Mouse (Mus musculus) frontal cortex, adult 2 months (tissue): Measurements from ENCODE around the gene Cutc. TPM values are rescaled to one million over a fixed set of nuclear protein-coding genes. Genes with fewer than 3 reads are reported as not detected.

Experiments used
- DNase-seq, 2 experiments: peaks; one replicate each; pipeline ENCODE4 v3.0.0; 2022; ENCODE audit warnings: low spot score in 1 of 2; ENCODE audit errors: extremely low spot score in 1 of 2
- polyA plus RNA-seq: library from polyadenylated mRNA; depleted of rRNA; stranded (reverse); fragments of >200 nt; gene quantifications from 2 replicates; pipeline ENCODE4 v1.2.3, GENCODE M21; 2012; rRNA removed

Gene Cutc
- polyA plus RNA-seq, 1 experiment, result 8.7 TPM

- no peak for DNase-seq
Observed at GRCm38 (mm10) chr19:43792537-43792936, 39.7 kb downstream of the Cutc start.

- DNase-seq, result no peak
Observed at GRCm38 (mm10) chr19:43793951-43794350, 41.2 kb downstream of the Cutc start.

- no peak for DNase-seq
Observed at GRCm38 (mm10) chr19:43795511-43795910, 42.7 kb downstream of the Cutc start.

GRCm38 (mm10) chr19:43797216-43797615 is 44.4 kb downstream of the Cutc start:
- no peak for DNase-seq

GRCm38 (mm10) chr19:43801427-43802051 is 48.7 kb downstream of the Cutc start:
- DNase-seq, result no peak

- no peak for DNase-seq
Observed at GRCm38 (mm10) chr19:43803866-43804265, 51.1 kb downstream of the Cutc start.

- no peak for DNase-seq
Observed at GRCm38 (mm10) chr19:43809331-43809730, 56.5 kb downstream of the Cutc start.

- DNase-seq, result no peak
Observed at GRCm38 (mm10) chr19:43811419-43811818, 58.6 kb downstream of the Cutc start.

- DNase-seq, result no peak
Observed at GRCm38 (mm10) chr19:43813315-43813714, 60.5 kb downstream of the Cutc start.

GRCm38 (mm10) chr19:43815661-43816414 is 63.0 kb downstream of the Cutc start:
- peak; percentile 9 to 43 for DNase-seq

Other genes with a start within 250 kb of the Cutc start
- 333 and 348 TPM in 2 replicates for gene Got1, start 228.4 kb upstream of the Cutc start, polyA plus RNA-seq
- gene Nkx2-3, start 140.7 kb upstream of the Cutc start, polyA plus RNA-seq, result 0.04 TPM in 1 of 2 replicates, not detected in the other
- gene Slc25a28, start 78.1 kb upstream of the Cutc start, polyA plus RNA-seq, result 101 and 102 TPM in 2 replicates
- gene Entpd7, start 63.3 kb upstream of the Cutc start, polyA plus RNA-seq, result 8.7 and 9.3 TPM in 2 replicates
- gene Cox15, start within 50 bp of the Cutc start, polyA plus RNA-seq, result 15.0 and 15.4 TPM in 2 replicates
- 0.30 and 0.55 TPM in 2 replicates for gene Abcc2, start 29.2 kb downstream of the Cutc start, polyA plus RNA-seq
- 10.8 and 11.4 TPM in 2 replicates for gene Dnmbp, start 187.2 kb downstream of the Cutc start, polyA plus RNA-seq
- 0.13 and 0.14 TPM in 2 replicates for gene Cpn1, start 233.6 kb downstream of the Cutc start, polyA plus RNA-seq